Mouse (Mus musculus) retina, postnatal 7 days (tissue): ENCODE measurements around the gene Snrpc.
A peak's percentile ranks its signal among the peaks of the same experiment; 100 is the strongest.

Source experiments
- DNase-seq: peaks from one replicate; pipeline ENCODE4 v3.0.0-alpha.2; 2012; ENCODE audit warnings: low read depth, low spot score

Gene Snrpc

DNA sequence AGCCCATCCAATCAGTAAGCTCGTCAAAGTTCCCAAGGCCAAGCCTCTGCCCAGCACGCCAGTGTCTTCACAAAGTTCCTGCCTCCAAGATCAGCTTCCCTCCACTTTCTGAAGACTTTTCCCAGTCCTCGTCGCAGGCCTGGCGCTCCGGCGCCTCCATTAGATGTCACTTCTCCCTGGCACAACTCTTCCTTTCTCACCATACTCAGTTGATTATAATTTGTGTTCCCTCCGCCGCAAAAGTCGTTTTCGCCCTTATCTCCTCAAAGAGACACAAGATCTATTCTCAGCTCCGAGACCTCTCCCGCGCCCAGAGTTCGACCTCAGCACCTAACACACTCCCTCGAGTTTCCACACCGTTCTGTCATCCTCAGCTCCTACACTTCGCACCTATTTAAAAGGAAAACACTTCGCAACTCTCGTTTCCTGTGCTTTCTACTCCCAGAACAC lies 18.4 kb upstream of the Snrpc start:
- DNase-seq = no peak

DNA sequence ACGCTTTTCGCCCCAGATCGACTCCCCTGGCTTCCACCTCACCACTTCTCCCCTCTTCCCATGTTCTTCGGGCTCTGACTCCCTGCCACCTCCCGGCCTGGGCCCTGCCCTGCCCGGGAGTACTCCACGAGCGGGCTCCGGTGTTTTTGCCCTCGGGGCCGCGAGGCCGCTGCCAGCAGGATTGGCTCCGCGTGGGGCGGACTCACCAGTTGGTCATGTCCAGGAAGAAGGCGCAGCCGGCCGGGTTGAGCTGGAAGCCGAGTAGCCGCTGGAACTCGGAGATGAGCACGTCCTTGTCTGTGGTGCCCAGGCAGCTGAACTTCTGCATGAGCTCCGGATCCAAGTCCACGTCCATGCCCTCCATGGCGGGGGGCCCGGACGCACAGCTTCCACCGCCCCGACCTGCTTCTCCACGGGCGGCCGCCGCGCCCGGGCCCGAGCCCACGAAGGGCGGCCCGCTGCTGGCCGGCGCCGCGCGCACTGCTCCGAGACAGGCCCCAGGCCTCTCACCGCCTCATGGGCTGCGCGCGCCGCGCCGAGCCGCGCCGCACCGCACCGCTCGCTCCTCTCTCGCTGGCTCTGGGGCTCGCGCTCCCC lies 17.9 kb upstream of the Snrpc start:
- no peak for DNase-seq

DNA sequence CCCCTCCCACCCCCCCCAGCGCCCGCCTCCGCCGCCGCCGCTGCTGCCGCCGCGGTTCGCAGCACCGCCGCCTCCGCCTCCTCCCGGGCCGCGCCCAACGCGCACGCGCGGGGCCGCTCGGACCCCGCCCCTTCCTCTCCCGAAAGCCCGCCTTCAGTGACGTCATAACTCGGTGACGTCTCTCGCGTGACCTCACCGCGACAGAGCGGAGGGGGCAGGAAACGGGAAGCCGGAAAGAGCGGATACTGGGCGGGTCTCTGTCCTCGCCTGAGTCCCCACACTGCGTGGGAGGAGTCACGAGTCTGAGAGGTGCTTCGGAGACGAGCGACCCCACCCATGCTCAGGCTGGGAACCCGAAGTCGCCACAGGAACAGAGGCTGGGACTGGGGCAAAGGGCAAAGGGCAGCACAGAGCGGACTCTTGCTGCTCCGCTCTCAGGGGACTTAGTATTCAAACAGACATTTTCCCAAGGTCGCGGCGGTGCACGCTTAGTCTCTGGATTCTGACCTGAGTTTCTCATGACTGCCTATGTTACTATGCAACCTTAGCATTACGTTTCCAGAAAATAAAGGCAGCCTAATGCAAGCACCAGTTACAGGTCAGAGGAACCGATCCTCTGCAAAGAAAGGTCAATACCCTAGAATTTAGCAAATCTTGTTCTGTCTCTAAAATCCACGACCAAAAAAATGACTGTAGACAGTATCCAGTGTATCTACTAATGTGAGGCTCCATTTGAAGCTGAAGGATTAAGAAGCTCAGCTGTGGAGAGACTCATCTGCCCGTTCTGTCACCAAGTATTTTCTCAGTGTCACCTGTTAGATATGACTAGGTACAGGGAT lies 17.2 kb upstream of the Snrpc start, which contains the start of gene D17Wsu92e:
D17Wsu92e (minus strand) TSS at position 81 of the 839 bp plus-strand sequence.
- peak; percentile 100 for DNase-seq

DNA sequence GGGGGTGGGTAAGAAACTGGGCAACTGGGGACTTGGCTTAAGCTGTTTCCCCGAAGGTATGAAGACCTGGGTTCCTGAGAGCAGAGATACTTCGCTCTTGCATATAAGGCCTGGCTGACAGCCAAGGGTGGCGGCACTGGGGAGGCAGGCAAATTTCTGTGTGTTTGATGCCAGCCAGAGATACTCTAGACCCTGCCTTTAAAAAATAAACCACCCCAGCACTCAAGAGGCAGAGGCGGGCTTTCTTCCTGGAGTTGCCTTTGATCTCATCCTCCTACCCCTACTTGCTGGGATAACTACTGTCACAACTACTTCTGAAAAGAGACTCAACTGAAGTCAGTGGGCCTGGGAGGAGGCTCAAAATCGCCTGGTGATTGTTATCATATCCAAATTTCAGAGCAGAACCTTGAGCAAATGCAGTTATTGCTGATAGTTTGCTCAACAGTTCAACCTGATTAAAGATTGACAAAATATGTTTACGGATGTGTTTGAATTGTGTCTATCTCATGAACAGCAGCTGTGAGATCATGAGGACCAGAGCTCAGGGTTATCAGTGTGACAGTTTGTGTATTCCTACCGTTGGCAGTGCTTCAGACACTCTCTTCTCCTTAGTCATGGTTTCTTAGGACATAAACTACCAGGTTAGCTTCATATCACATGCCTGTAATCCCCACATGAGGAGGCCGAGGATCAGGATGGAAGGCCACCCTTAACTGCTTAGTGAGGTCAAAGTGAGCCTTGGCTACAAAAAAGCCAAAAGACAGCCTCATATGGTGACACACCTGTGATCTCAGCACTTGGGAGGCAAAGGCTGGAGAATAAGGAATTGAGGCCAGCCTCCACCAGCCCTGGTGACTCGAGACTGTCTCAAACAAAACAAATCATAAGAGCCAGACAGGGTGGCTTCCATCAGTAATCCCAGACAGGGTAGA lies 16.3 kb upstream of the Snrpc start:
- DNase-seq = no peak

DNA sequence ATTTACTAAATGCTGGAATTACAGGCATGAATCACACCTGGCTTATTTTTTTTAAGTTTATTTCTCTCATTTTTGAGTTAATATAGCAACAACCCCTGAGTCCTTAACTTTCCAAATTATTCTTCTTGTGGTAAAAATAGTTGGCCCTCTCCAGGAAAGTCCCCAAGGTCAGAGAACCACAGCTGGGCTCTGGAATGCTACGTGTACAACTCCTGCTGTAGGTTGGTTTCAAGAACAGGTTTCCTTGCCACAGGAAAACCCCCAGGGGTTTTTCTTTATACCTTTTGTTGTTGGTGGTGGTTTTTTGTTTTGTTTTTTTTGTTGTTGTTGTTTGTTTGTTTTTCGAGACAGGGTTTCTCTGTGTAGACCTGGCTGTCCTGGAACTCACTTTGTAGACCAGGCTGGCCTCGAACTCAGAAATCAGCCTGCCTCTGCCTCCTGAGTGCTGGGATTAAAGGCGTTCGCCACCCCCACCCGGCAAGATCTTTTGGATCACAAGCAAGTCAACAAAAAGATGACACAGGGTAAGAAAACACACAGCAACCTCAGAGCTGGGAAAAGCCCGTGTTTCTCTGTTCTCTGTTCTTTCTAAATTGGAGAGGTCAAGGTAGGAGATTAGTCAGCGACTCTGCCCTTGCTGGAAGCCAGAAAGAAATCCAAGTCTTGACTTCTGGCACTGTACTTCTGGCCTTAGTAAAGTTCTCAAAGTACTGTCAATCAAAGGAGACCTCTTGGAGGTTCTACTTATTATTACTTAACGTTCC lies 14.6 kb upstream of the Snrpc start:
- DNase-seq = no peak

DNA sequence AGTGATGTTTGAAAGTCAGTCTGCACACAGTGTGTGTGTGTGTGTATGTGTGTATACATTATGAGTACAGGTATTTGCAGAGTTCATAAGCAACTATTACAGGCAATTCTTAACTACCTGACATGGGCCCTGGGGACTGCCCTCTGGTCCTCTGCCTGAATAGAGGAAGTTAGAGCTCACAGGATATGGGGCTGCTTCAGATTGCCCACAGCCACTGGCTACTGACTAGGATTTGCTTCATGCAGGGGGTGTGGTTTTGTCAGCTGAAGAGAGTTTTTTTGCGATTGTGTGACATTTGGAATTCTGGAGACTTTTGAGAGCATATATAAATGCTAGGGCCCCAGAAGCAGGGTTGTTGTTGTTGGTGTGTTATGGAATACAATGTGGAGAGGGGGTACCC lies 13.0 kb upstream of the Snrpc start:
- no peak for DNase-seq

DNA sequence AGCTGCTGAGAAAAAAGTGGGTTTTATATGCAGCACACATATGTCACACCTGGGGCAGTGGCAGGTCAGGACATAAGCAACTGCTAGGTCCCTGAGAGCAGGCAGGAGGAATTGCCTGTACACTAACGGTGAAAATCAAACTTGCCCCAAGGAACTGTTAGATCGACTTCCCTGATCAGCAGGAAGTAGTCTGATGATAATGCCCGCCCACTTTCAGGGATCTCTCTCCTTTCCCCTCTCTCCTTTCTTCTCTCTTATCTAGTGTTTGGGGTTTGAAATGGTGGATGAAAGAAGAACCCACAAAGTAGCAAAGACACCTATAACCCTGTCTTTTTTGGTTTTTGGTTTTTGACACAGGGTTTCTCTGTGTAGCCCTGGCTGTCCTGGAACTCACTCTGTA lies 12.4 kb upstream of the Snrpc start:
- no peak for DNase-seq

DNA sequence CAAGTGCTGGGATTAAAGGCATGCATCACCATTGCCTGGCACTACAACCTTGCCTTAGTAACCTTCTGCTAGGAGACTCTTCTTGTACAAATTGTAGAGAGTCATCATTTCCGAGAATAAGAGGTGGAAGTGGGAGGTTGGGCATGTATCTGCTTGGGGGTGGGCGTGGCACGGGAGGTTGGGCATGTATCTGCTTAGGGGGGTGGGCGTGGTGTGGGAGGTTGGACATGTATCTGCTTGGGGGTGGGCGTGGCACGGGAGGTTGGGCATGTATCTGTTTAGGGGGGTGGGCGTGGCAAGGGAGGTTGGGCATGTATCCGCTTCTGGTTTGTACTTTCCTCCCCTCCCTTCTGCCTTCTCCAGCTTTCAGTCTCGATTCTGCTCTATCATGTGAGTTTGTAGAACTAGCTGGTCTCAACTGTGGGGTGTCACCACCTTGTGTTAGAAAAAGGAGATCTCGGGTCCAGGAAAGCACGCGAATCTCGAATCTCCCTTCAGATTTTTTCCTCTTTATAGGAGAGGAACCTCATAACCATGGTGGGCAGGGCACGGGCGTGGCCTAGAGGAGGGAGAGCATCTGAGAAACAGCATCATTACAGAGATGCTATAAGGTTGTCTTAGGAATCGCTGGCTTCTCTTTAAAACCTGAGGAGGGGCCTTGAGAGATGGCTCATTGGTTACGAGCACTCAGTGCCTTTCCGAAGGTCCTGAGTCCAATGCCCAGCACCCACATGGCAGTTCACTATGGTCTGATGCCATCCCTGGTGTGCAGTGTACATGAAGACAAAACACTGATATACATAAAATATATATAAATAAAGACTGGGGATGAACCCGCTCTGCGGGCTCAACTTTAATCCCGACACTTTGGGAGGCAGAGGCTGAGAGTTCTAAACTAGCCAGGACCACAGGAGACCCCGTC lies 11.7 kb upstream of the Snrpc start:
- DNase-seq = no peak

DNA sequence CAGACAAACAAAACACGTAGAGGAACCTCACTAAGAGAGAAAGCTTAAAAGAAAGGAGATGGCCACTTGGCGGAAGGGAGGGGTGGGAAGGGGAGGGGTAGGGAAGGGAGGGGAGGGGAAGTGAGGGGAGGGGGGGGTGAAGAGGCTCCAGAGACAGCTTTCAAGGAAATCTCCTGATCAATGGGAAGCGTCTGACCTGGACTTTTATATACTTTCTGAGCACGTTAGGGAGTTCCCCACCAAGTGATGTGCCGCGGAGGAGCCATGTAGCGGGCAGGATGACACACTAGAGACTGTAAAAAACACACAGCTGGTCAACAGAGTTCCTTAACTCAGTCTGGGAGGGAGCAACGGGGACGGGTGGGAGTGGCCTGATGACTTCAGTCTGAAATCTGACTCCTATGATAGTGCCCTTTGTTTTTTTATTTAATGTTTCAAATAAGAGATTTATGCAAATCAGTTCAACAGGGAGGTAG lies 11.0 kb upstream of the Snrpc start:
- no peak for DNase-seq

DNA sequence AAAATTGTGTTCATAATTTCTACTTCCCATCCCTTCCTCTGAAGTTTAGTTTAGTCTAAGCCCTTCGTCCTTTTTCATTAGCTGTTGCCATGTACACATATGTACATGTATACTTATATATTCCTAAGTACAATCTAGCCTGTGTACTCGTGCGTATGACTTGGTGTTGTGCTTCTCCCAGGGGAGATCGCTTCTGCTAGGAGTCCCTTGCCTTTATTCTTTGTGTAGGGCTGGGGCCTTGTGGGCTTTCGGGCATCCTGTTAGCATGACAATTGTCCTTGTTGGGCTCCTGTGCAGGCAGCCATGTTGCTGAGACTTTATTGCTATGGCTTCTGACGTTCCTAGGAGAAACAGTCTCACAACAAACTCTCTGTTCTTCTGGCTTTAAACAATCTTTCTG lies 10.4 kb upstream of the Snrpc start:
- no peak for DNase-seq

DNA sequence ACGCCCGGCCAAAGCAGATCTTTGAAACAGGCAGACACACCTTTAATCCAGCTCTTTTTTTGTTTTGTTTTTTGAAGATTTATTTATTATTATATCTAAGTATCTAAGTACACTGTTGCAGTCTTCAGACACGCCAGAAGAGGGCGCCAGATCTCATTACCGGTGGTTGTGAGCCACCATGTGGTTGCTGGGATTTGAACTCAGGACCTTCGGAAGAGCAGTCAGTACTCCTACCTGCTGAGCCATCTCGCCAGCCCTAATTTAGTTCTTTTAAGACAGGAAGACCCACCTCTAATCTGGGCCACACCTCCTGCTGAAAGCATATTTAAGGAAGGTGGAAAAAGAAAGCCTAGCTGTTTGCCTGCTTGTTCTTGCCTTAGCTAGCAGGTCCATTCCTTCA lies 7.5 kb upstream of the Snrpc start:
- DNase-seq = no peak

DNA sequence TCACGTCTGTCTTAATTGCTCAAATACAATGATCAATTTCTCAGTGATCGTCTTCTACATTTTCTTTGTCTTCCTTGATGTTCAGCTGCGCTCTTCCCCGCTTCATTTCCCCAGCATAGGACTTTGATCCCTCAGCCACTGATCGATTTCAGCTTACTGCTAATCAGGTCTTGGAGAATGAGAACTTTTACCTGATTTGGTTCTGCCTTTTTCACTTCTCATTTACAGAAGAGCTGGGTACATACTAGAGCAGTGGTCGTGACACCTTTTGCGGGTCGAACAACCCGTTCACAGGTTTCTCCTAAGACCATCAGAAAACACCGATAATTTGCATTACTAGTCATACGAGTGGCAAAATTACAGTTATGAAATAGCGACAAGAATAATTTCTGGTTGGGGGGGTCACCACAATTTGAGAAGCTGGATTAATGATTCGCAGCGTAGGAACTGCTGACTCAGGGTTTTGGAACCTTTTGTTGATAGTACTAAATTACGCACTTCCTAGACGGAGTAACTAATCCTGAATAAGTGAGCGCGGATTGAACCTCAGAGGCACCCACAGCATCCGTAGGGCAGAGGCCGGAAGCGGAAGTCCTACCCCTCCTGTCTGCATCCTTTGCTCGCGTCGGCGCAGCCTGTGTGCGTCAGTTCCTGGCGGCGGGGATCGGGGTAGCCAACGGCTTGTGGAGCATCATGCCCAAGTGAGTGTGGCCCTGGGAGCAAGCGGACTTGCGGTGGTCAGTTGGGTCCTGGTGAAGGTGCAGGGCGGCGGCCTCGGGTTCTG lies 1.7 kb downstream of the Snrpc start:
- peak; percentile 88 for DNase-seq

DNA sequence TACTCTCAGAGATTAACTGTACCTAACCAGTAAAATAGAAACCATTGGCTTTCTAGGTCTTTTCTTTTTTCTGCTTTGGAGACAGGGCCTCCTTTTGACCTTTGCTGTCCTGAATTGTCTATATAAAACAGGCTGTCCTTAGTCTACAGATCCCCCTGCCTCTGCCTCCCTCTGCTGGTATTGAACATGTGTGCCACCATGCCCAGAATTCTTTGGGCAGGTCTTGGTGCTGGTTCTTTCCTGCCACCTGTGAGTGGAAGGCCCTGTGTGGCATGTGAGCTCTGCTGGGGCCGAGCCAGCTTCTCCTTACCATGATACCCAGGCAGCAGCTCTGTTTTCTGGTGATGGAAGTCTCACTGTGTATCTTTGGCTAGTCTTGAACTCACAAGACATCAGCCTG lies 10.4 kb downstream of the Snrpc start:
- DNase-seq = no peak

DNA sequence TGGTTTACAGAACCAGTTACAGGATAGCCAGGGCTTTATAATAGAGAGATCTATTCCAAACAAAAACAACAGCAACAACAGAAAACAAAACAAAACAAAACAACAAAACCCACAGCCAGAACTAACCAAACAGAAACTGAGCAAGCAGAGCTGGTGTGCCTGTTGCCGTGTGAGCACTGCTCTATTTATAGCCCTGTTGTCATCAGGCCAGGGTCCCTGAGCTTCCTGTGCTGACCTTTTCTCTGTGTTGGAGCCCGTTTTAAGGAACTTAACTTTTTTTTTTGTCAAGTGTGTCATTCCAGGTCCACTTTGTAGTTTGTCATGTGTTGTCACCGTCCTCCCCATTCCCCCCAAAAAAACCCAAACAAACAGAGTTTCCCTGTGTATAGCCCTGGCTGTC lies 13.1 kb downstream of the Snrpc start:
- no peak for DNase-seq

DNA sequence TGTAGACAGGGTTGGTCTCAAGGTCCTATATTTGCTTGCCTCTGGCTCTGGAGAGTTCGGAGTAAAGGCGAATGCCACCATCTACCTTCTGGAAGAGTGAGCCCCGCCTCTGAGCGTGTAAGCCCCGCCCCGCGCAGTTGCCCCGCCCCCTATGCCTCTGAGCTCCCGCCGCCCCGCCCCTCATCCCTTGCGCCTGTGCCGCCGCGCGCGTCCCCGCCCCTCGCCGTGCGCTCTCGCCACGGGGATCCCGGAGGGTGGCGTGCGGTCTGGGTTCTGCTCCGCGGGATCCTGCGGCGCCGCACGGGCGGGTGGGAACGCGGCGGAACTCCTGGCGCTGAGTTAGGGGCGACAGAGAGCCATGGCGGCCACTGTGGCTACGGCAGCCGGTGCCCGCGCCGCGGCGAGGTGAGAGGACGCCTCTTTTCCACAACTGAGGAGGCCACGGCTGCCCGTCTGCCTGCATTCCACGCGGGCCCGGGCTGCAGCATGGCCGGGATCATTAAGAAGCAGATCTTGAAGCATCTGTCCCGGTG lies 18.4 kb downstream of the Snrpc start, which contains the start of gene Uhrf1bp1:
Uhrf1bp1 (plus strand) TSS at position 177 of the 533 bp plus-strand sequence.
- peak; percentile 81 for DNase-seq

DNA sequence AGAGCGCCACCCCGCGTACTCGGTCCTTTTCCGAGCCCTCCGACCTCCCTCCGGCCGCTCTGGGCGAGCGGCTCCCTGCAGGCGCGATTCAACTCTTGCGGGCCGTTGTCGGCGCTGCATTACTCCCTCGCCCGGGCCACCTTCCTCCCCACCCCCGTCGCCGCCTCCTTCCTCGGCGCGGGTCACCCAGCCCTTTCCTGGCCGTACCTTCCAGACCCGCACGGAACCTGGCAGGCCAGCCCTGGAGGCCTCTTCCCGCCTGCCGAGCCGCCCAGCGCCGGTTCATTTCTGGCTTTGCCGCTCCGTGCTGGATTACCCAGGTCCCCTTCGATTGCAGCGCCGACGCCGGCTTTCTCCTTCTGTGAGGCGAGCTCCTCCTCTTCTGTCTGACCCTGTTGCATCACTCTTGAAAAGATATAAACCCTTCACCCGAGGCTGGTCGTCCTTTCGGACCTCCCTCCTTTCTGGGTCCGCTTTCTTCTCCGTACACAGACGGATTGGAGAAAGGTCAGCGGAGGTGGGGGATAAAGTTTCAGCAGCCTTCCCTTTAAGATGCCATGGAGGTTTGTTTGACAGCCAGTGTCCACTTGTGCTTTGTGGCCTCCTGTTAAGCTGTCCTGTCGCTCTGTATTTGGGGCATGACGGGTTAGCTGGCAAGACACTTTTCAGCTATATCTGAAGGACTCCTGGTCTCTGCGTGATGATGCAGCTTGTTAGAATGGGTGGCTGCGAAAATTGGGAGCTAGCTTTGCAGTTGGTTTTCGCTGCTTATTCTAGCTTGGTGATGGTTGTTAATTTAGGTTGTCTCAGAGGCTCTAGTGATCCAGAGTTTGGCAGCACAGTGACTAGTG lies 19.1 kb downstream of the Snrpc start:
- DNase-seq = peak; percentile 21

DNA sequence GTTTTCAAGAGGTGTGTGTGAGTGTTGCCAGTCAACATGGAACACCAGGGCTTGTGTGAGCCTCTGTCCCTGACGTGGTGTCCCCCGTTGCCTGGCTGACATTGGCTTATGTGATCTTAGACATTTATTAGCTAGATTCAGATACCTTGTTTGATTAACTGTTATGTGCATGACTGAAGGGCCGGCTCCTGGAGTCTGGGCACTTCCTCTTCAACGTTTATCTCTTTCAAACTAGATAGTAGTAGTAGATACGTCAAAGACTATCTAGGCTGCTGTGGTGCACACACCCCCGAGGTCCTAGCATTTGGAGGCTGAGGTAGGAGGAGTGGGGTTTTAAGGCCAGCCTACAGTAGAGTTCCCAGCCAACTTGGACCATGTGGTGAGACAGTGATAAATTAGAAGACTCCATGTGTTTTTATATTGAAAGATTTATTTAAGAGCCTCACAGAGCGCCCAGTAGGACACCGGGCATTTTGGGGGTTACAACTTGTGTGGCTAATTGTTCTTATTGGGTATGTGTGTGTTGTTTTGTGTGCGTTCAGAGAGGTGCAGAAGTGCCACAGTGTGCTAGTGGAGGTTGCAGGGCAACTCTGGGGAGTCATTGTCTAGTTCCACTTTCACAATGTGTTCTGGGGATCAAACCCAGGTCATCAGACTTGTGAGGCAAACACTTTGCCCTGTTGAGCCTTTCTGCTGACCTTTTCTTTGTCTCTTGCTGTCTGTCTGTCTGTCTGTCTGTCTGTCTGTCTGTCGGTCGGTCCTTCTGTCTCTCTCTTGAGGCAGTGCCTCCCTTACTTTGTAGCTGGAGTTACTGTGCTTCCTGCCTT lies 19.9 kb downstream of the Snrpc start:
- no peak for DNase-seq
